Mouse (Mus musculus): Measurements from ENCODE around the gene Kdm6b.

- TF ChIP-seq CTCF (IDR thresholded peaks at IDR 0.05; ENCODE audit: borderline replicate concordance, insufficient read depth, low read length) (no peak), POLR2A (IDR thresholded peaks at IDR 0.05; ENCODE audit: low read depth, low read length) (no peak)
Observed at GRCm38 (mm10) chr11:69447299-69447698, 33.8 kb upstream of the Kdm6b start.
